Mouse (Mus musculus): ENCODE measurements around the gene Nbea. TPM values are rescaled to one million over a fixed set of nuclear protein-coding genes. Genes with fewer than 3 reads are reported as not detected.

Gene Nbea
- polyA plus RNA-seq, 1 experiment from 2014 or later: 33.6 TPM

GRCm38 (mm10) chr3:55835207-55835606 lies 348.3 kb downstream of the Nbea start:
- ChIA-PET POLR2A (interaction anchor here (0.6 to 2.1 kb wide), 2 partner anchors 10 to 25 kb away, joined by 4 read pairs; no protein-coding TSS in a partner anchor), CTCF (interaction anchor here (1.0 to 1.7 kb wide), 2 partner anchors 15 to 21 kb away, joined by 3 to 4 read pairs; no protein-coding TSS in a partner anchor)
- in situ Hi-C loops (cut with MboI; ENCODE audit: low pct_unique_long_range_greater_than_20kb): no loop called here
- DNase-seq (ENCODE audit: low read depth, low spot score) (no peak), ATAC-seq (no peak)
- TF ChIP-seq CTCF (IDR thresholded peaks at IDR 0.05): no peak
- no peaks in the 10 kb centered on the region for H3K27me3 ChIP-seq

DNA sequence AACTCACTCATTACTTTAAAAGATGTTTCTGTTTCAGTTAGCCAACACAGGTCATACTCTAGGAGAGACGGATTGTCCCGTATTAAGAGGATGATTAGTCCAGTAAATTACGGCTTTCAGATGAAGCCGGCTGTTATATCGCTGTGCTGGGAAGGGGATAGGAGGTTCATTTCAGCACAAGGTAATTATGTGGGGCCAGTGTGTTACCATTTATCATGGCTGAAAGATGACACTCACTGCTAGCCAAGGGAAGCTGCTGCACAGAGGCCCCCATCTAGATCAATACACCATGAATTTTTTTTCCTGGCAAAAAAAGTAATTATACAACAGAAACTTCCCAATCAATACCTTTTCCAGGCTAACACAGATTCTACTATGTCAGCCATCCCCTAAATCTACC lies 353.3 kb downstream of the Nbea start:
- CTCF ChIA-PET: no interaction called here
- in situ Hi-C loops (cut with MboI; ENCODE audit: low pct_unique_long_range_greater_than_20kb): no loop called here
- no peaks in the 10 kb centered on the region for H3K27me3 ChIP-seq

DNA sequence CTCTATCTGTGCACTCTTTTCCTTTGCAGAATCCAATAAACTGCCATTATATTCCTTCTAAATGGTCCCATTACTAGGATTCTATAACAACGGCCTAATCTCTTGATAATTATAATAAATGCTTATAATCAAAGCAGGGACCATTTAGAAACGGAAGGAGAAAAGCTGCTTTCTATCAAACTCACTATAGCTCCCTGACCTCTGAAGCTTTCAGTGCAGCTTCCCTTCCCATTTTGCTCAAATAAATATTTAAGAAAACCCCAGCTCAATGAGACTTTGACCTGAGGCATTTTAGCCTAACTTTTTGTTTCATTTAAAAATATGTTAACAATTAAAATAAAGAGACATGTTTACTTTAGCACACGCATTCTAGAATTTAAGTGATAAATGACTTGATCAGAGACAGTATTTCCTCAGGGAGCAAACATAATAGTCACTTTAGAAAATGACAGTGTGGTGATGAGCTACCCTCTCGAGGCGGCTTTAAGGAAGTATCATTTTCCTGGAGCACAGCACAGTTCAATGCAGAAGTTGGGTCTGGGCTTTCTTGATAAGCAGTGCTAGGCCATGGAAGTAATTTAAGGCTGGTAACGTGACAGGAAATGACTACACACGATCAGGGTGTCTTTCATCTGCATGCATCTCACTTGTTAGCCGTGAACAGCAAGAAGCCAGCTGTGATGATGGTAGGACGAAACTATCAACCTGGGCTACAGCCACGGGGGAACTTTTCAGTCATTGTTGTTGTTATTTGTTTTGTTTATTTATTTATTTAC lies 354.8 kb downstream of the Nbea start:
- CTCF ChIA-PET: interaction anchor here (0.9 to 1.1 kb wide), 2 partner anchors 8 to 12 kb away, joined by 3 read pairs; no protein-coding TSS in a partner anchor
- in situ Hi-C loops (cut with MboI; ENCODE audit: low pct_unique_long_range_greater_than_20kb): no loop called here
- TF ChIP-seq CTCF (IDR thresholded peaks at IDR 0.05): no peak
- no peaks in the 10 kb centered on the region for H3K27me3 ChIP-seq
- POLR2A ChIA-PET: no interaction called here
- ATAC-seq (no peak), DNase-seq (ENCODE audit: low read depth, low spot score) (no peak)

More for the DNA sequence above, 353.3 kb downstream of the Nbea start:
- POLR2A ChIA-PET: no interaction called here
- TF ChIP-seq CTCF (IDR thresholded peaks at IDR 0.05): no peak
- ATAC-seq (no peak), DNase-seq (ENCODE audit: low read depth, low spot score) (no peak)

- no peak for DNase-seq (ENCODE audit: low read depth, low spot score)
- CTCF ChIA-PET: interaction anchor here (1.2 kb wide), 1 partner anchor 21 kb away, joined by 3 read pairs; no protein-coding TSS in a partner anchor
Observed at GRCm38 (mm10) chr3:55824864-55825263, 358.6 kb downstream of the Nbea start.

DNA sequence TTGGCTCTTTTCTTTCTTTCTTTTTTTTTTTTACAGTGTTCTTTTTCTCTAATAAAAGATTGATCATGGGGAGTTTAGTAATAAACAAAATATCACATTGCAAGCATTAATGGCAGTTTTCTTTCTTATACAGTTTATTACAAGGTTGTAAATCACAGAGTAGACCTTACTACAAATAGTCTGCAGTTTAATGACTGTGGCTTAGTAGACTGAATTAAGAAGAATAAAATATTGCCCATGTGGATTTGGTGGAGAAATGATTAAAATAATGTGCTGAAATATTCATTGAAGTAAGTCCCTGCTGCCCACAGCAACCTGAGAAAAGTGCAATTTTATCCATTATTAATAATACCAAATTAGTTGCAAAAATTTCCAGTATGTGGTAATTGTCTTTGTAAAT lies 363.9 kb downstream of the Nbea start:
- ATAC-seq: no peak
- ChIA-PET POLR2A (no interaction called here), CTCF (interaction anchor here (0.9 to 1.5 kb wide), 3 partner anchors 9 to 22 kb away, joined by 3 to 4 read pairs (median 3); no protein-coding TSS in a partner anchor)
- H3K27me3 ChIP-seq: no peaks in the 10 kb centered on the region
- in situ Hi-C loops (cut with MboI; ENCODE audit: low pct_unique_long_range_greater_than_20kb): no loop called here
- no peak for DNase-seq (ENCODE audit: low read depth, low spot score)
- TF ChIP-seq CTCF (IDR thresholded peaks at IDR 0.05): no peak

More at GRCm38 (mm10) chr3:55824864-55825263, 358.6 kb downstream of the Nbea start:
- in situ Hi-C loops (cut with MboI; ENCODE audit: low pct_unique_long_range_greater_than_20kb): no loop called here
- ATAC-seq: no peak
- H3K27me3 ChIP-seq: no peaks in the 10 kb centered on the region
- POLR2A ChIA-PET: interaction anchor here (0.6 to 1.2 kb wide), 2 partner anchors 10 to 12 kb away, joined by 3 to 4 read pairs; no protein-coding TSS in a partner anchor
- TF ChIP-seq CTCF (IDR thresholded peaks at IDR 0.05): no peak

GRCm38 (mm10) chr3:55818082-55818481 lies 365.4 kb downstream of the Nbea start:
- no peaks in the 10 kb centered on the region for H3K27me3 ChIP-seq
- in situ Hi-C loops (cut with MboI; ENCODE audit: low pct_unique_long_range_greater_than_20kb): no loop called here
- DNase-seq (ENCODE audit: low read depth, low spot score) (no peak), ATAC-seq (no peak)
- ChIA-PET CTCF (interaction anchor here (1.1 kb wide), 1 partner anchor 15 kb away, joined by 3 read pairs; no protein-coding TSS in a partner anchor), POLR2A (no interaction called here)
- no peak for TF ChIP-seq CTCF (IDR thresholded peaks at IDR 0.05)

GRCm38 (mm10) chr3:55816638-55817375 lies 366.7 kb downstream of the Nbea start:
- H3K27me3 ChIP-seq: no peaks in the 10 kb centered on the region
- ATAC-seq (no peak), DNase-seq (ENCODE audit: low read depth, low spot score) (no peak)
- no peak for TF ChIP-seq CTCF (IDR thresholded peaks at IDR 0.05)
- in situ Hi-C loops (cut with MboI; ENCODE audit: low pct_unique_long_range_greater_than_20kb): no loop called here
- ChIA-PET CTCF (interaction anchor here (1.0 kb wide), 1 partner anchor 11 kb away, joined by 3 read pairs; no protein-coding TSS in a partner anchor), POLR2A (no interaction called here)

GRCm38 (mm10) chr3:55816096-55816495 lies 367.4 kb downstream of the Nbea start:
- in situ Hi-C loops (cut with MboI; ENCODE audit: low pct_unique_long_range_greater_than_20kb): no loop called here
- DNase-seq (ENCODE audit: low read depth, low spot score) (no peak), ATAC-seq (no peak)
- no peaks in the 10 kb centered on the region for H3K27me3 ChIP-seq
- ChIA-PET POLR2A (interaction anchor here (0.6 kb wide), 1 partner anchor 1112 kb away, joined by 3 read pairs; no protein-coding TSS in a partner anchor), CTCF (no interaction called here)
- no peak for TF ChIP-seq CTCF (IDR thresholded peaks at IDR 0.05)

DNA sequence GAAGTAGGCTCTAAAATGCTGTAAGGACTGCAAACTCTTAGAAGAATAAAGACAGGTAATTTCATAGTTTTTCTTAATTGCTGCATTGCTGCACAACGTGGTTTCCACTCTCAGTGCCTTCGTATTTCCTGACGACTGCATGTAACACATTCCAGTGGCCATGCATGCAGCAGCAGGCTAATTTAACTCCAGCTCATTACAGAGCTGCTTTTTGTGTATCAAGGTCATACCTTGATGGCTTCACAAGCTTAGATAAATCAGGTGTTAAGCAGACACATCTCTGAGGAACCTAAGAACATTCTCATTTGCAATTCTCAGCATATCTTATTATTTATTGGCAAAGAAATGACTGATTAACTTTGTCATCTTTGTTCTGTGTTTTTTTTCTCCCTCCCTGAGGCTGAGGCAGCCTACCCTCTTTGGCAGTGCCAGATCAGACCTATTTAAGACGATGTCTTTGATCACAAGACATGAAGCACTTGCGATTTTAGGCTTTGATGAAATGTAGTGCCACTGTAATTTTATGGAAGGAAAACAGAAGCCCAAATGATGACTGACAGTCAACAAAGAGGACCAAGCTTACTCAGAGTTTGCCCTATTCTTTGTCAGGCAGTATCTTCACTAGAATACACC lies 368.4 kb downstream of the Nbea start:
- in situ Hi-C loops (cut with MboI; ENCODE audit: low pct_unique_long_range_greater_than_20kb): no loop called here
- no peak for DNase-seq (ENCODE audit: low read depth, low spot score)
- H3K27me3 ChIP-seq: no peaks in the 10 kb centered on the region
- no peak for TF ChIP-seq CTCF (IDR thresholded peaks at IDR 0.05)
- CTCF ChIA-PET: interaction anchor here (0.6 to 1.8 kb wide), 5 partner anchors 10 to 100 kb away, joined by 3 to 4 read pairs (median 3); no protein-coding TSS in a partner anchor
- POLR2A ChIA-PET: interaction anchor here (0.6 kb wide), 1 partner anchor 1111 kb away, joined by 3 read pairs; no protein-coding TSS in a partner anchor
- ATAC-seq: no peak

DNA sequence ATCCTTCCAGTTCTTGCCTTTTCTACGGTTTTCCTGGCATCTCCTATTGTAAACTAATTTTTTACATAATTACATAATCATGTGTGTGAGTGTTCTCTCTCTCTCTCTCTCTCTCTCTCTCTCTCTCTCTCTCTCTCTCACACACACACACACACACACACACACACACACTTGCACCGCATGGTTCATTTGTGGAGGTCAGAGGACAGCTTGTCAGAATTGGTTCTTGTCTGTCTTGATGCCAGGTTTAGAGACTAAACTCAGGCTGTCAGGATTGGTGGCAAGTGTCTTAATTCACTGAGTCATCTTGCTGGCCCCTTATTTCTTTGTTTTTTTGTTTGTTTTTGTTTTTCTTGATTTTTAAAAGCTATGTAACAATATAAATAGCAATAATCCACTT lies 388.7 kb downstream of the Nbea start:
- no peaks in the 10 kb centered on the region for H3K27me3 ChIP-seq
- POLR2A ChIA-PET: interaction anchor here (1.0 kb wide), 1 partner anchor 13 kb away, joined by 3 read pairs; no protein-coding TSS in a partner anchor
- in situ Hi-C loops (cut with MboI; ENCODE audit: low pct_unique_long_range_greater_than_20kb): no loop called here
- no peak for TF ChIP-seq CTCF (IDR thresholded peaks at IDR 0.05)
- CTCF ChIA-PET: interaction anchor here (1.1 to 2.1 kb wide), 7 partner anchors 9 to 142 kb away, joined by 3 to 9 read pairs (median 4); partner anchors contain the start of gene Mab21l1
- no peak for DNase-seq (ENCODE audit: low read depth, low spot score)
- no peak for ATAC-seq

Measured in Patski (cell line).